Mouse (Mus musculus) c-Kit-negative CD71-positive TER-119-positive erythroid progenitor cells, embryonic 14.5 days (primary cell): ENCODE results near the gene Myo16.

Source experiments
- DNase-seq: peaks from one replicate; pipeline ENCODE4 v3.0.0-alpha.2; 2013; ENCODE audit warnings: low read depth, low spot score

Gene Myo16

DNA sequence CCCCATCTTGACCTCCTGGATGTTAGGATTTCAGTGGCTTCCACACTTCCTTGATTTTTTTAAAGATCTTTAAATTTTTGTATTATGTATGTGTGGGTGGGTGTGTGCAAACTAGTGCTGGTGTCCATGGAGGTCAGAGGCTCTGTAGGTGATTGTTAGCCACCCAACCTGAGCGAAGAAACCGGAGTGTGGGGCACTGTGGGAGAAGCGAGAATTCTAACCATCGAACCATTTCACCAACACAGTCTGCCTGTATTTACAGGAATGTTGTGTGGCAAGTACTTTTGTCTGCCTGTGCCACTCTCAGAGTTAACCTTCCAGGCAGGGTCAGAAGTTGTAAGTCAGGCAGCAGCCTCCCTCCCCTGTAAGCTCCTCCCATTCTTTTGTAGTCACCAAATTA lies 22.3 kb downstream of the Myo16 start:
- DNase-seq, result no peak

DNA sequence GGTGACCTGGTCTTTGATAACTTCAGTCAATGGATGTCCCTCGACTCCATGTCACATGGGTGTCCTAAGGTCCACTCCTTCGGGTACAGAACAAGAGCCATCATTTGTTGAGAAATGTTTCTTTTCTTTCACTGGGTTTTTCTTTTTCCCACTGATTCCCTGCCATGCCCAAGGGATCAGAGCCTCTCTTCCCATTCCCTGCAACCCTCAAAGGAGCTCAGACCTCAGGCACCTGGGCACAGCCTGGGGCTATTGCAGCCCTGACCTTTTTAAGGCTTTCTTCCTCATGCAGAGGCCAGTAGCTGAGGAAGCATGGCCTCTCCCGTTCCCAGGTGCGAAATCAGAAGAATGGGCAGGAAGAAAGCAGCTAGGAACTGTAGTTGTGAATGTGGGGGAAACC lies 23.4 kb downstream of the Myo16 start:
- DNase-seq, result no peak

DNA sequence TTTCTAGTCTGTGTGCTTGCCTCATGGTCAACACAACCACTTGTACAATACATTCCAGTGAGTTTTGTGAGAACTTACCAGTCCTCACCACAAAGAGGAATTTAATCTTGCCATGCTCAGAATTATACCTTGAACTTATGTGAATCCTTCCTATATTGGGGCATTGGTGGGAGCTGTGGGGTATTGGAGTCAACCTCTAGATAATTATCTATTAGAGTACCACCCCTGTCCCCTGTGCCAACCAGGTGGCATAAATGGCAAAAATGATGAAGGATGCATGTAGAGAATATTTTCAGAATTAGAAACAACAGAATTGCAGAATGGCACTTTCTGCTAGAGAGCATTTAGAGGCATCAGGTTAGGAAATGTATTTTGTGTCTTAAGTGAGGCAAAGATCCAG lies 25.3 kb downstream of the Myo16 start:
- DNase-seq, result no peak

DNA sequence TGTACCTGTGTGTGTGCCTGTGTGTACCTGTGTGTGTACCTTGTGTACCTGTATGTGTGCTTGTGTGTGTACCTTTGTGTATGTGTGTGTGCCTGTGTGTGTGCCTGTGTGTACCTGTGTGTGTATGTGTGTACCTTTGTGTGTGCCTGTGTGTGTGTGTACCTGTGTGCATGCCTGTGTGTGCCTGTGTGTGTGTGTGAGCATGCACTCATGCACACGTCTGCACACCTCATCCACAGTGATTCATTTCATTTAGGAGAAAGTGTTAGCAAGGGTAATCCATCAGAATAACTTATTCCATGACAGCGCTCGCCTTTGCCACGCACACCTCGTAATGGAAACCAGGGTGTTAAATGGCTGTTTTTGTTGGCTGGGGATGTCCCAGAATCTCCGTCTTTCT lies 36.9 kb downstream of the Myo16 start:
- no peak for DNase-seq

DNA sequence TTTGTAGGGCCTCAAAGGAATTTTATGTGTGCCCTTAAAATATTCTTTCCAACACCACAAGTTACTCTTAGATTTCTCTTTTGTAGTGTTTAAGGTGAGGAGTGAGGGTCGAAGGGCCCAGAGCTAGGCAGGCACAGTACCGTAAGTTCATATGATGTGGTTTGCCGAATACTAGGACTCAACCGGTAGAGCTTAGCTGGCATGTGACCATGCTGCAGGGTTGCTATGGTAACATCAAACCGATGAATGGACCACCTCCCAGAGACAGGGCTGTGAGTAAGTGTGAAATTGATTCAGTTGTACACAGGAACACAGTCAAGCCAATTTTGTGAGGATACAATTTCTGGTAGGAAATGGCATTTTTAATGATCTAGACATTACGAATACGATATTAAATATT lies 44.5 kb downstream of the Myo16 start:
- DNase-seq, result no peak

DNA sequence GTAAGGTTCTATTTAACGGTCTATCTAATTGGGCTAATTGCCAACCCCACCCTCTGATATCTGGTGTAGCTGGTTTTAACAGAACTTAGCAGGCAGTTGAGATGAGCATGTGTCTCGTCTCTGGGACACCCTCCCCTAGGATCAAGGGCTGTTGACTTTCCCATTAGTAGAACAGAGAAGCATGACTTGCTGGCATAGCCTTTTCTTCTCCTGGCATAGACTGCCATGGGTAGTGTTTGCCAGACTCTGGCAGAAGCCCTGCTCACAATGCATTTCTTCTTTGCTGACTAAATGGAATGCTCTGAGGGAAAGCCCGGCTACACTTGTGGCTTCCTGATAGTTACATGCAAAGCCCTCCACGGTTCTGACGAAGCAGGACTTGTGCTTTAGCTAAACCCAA lies 45.6 kb downstream of the Myo16 start:
- DNase-seq, result no peak

DNA sequence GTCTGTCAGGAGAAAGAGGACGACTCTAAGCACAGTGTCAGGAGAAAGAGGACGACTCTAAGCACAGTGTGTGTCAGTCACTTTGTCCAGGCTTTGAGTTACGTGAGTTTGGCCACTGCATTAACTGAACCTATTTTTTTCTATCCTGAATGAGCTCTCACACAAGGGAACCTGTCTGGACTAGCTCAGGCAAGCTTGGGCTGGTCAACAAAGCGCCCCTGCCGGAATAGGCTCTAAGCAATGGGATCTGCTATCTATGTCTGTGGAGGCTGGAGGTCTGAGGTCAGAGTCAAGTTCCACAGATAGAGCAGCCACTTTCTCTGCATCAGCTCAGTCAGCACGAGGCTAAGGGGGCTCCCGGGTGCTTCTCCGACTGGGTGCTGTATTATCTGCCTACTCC lies 46.3 kb downstream of the Myo16 start:
- no peak for DNase-seq

DNA sequence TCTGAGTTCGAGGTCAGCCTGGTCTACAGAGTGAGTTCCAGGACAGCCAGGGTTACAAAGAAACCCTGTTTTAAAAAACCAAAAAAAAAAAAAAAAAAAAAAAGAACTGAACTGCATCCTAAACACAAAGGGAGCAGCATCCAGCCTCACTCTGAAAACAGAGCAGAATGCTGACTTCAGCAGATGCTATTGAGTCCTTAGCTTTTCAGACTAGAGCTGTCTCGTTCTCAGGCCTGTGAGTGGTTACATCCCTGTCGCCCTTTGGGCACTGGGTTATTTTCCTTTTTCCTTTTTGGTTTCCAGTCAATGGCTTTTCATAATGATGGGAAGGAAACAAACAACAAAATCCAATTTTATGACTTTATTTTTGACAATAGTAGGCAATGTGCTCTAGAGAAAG lies 61.3 kb downstream of the Myo16 start:
- DNase-seq, result no peak

DNA sequence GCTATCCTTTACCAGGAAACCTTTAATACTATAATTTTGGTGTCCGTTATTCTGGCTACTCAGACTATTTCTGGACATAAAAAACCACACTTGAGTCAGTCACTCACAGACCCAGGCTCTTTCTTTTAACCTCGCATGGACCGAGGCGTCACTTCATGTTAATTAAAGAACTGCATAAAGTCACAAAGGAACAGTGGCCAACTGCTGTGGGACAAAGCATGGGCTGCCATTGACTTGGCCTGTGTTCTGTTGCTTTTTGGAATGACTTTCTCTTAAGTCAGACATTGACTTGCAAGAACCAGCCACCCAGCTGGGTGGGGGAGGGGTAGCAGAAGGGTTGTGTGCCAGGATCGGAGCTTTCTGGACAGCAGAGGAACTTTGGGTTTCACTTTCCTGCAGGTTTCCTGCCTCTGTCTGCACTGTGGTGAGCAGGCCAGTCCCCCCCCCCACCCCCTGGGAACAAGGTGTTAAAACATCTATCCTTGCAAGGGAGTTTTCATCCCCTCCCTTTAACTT lies 66.1 kb downstream of the Myo16 start:
- no peak for DNase-seq

DNA sequence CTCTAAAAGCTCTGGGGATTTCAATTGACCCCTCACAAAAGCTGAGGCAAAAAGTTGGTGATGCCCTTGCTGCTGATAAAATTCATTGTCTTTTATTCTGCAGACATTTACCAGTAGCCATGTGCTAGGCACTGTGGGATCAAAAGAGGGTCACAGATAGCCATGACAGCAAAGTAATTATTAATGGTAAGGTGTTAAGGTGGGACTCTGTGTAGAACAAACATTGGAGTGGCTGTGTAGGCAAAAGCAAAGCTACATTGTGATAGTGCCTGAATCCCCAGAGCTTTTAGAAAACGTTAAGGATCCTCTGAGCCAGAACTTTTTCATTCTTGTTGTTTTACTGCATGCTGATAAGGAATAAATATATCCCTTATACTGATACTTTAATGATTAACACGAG lies 69.1 kb downstream of the Myo16 start:
- no peak for DNase-seq

DNA sequence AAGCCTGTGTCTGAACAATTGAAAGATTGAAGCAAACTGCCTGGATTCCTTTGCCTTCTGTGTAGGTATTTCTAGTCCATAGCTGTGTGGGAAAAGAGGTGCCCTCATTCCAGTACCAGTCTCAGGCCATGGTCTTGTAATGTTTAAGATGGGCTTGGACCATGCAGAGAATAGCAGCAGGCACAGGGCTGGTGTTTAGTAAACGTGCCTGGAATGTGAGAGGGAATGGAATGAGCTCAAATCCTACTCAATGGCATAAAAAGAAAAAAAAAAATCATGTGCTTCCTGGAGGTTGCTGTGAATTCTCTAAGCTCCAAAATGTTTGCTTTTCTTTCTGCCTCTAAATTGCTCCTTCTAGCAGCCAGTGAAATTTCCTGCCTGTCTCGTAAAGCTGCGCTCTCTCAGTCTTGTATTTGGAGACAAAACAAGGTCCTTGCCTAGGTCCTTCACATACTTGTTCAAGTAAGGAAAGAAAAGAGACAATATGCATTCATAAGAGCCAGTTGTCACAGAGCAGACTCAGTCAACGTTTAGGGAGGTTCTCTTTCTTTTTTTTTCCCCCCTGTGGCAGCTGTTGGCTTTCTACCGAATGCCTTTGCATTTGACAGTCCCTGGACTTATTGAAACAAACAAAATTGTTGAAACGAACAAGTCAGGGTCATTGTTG lies 70.0 kb downstream of the Myo16 start:
- no peak for DNase-seq

DNA sequence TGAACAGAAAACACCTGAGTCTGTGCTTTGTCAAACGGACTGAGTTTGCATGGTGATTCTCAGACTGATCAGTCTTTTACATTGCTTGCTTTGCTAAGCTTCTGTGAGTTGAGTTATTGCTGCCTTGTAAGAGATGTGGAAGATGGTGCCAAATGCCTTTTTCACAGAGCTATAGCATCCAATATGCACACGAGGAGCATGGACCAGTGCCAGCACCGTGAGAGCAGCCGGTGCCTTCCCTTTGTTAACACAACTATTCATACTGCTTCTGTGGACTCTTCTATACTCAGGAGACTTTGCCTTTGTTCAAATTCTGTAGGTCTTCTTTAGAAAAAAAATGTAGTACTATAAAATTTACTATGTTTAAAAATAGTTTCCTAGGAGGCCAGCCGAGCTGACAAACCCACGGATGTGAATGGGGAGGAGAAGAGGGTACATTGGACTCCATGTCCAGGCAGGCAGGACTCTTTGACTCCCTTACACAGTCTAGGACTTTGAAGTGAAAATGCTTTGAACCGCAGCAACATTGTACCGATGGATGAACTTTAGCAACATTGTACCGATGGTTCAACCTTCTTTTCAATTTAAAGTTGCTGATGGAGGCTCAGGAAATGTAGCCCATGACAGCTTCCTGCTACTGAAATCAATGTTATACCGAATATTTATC lies 70.7 kb downstream of the Myo16 start:
- no peak for DNase-seq

DNA sequence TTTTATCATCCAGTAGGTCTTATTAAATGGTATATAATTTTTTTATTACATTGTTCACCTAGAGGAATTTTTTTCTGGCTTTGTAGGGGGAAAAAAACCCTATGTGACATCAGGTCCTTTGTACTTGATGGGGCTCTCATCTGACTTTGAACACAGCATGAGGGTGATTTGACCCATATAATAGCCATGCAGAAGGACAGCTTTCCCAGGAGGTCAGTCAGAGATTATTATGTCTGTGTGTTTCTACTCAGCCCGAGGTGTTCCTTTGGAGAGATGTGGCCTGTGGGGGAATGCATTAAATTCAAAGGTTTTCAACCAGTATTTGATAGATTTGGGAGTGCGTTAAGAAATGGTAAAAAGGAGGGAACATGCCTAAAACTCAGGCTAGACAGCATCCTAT lies 71.3 kb downstream of the Myo16 start:
- no peak for DNase-seq

DNA sequence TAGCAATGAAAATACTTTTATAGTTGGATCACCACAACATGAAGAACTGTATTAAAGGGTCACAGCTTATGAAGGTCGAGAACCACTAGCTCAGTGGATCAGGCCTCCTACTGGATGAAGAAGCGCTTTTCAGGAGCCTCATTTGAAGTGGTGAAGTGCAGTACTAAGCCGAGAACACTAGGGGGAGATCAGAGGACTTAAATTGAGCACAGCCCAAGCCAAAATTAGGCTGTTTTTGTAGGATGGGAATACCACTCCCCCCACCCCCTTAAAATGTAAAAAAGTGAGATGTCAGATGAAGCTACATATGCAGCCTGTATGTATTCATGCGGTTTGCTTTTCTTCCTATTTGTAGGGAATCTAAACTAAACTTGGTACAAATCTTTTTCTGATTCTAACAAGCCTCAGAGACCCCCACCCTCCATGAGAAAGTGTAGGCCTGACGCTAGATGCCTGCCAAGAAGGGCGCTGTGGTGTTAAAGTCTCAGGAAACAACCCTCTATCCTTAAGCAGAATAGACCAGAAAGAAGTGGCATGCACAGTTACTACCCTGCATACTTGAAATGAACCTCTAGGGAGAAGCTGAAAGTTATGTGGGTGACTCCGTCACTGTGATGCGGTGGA lies 77.1 kb downstream of the Myo16 start:
- no peak for DNase-seq

DNA sequence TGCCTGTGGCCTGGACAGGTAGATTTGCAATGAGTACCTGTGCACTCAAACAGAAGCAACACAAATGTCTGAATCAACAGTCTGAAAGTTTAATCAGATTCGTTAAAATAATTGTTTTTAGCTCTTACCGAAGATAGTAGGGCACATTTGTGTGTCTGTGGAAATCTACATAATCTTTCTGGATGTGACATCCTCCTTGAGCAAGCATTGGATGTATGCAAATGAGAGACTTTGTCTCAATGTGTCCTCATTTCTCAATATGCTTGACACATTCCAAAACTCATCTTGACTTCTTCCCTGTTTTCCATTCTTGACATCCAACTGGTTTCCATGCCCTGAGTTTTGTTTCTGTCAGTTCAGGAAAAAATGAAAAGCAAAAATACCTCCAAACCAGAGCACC lies 80.8 kb downstream of the Myo16 start:
- DNase-seq, result no peak

DNA sequence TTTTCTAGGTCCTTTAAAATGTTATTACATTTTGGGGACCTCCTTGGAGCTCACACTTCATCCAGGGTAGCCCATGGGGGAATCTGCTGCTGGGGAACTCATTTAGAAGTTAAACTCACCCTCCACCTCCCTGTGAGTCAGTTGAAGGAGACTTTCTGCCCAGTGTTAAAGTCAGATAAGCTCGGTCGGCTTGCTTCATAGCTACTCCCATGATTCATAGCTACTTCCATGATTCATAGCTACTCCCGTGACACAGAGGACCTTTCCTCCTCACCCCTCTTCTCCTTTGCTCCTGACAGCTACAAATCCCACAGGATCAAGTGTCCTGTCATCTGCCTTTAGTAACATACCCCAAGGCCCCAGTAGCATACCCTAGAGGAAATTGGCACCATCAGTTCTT lies 89.6 kb downstream of the Myo16 start:
- no peak for DNase-seq

DNA sequence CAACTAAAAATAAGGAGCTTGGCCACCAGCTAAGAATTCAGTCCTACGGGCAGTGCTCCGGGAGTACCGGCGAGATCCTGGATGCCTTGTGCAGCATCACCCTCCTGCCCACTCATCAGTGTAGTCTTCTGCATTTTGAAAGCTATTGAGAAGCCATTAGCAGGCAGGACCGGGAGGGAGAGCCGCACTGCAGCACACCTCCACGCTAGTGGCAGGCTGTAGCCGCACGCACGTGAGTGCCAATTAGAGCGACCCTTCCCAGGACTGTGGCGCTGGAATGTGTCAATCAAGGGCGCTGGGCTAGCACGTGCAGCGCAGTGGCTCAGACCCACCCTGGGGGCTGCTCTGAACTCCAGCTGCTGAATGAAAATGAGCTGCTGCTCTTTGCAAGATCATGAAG lies 95.4 kb downstream of the Myo16 start:
- no peak for DNase-seq

DNA sequence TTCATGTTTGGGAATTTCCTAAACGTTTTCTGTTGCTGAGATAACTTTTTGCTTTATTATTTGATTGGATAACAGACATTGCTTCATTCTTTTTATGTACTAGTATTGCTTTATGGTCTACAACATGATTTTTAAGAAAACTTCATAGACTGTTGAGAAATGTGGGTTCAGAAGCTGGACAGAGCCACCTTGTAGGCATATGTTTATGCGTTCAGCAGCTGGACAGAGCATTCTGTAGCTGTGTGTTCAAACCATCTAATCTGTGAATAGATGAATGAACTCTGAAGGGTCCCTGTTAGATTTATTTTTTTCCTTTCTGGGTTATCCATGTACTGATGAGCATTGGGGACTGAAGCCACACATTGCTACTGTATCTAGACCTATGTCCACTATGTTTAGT lies 102.0 kb downstream of the Myo16 start:
- no peak for DNase-seq

DNA sequence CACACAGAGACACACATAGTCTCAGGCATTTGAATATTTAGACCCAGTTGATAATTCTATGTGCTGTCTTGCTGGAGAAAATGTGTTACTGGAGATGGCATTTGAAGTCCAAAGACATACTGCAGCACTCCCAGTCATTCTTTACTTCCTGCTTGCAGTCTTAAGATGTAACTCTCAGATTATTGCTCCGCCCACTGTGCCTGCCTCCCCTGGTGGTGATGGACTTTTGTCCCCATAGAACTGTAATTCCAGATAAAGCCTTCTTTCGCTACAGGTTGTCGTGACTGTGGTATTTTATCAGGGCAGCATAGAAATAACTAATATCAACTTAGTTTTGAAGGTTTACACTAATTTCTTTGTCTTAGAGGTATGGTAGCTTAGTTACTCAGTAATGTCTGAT lies 102.9 kb downstream of the Myo16 start:
- DNase-seq, result no peak

DNA sequence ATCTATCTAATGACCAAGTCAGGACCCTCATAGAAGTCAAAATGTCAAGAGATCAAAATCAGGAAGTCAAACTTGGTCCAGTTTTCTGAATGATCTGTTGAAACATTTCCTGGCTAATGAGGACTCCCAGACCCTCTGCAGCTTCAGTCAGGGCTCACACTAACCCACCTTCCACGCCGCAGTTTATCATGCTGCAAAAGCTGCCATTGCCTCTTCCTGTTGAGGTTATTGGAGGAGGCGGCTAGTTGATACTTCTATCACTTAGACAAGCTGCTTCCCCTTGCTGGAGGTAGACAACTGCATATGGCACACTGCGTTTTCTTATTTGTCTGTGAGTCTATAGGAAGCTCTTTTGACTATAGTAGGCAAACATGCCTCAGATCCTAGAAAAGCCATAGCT lies 116.4 kb downstream of the Myo16 start:
- no peak for DNase-seq

DNA sequence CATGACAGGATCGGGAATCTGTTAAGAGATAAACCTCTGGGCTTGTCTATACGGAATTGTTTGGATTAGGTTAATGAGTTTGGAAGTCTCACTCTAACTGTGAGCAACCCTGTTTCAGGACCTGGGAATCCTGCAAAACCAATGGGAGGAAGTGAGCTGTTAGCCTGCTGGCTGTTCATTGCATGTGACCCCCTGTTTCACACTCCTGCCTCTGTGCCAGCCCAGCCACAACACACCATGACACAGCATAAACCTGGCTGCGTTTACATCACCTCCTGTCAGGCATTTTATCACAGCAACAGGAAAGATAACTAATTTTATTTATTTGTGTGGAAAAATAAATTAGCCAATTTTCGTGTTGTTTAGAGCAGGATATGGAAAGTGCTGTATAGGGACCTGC lies 138.9 kb downstream of the Myo16 start:
- no peak for DNase-seq

DNA sequence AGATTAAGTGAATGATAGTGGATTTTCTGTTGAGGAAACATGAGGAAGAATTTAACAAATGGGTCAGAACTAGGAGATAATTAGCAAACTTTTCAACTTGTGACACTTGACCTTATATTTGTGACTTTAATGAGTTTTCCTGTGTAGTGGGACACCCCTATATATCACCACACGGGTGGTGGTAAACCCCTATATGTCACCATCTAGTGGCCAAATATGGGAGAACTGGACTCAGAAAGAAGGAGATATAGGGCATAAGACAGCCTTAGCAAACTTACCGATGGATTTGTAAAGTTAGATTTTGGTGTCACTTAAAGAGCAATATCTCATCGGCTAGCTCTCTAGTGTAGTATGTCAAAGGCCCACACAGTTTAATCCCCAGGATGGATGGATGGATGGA lies 147.1 kb downstream of the Myo16 start:
- no peak for DNase-seq

DNA sequence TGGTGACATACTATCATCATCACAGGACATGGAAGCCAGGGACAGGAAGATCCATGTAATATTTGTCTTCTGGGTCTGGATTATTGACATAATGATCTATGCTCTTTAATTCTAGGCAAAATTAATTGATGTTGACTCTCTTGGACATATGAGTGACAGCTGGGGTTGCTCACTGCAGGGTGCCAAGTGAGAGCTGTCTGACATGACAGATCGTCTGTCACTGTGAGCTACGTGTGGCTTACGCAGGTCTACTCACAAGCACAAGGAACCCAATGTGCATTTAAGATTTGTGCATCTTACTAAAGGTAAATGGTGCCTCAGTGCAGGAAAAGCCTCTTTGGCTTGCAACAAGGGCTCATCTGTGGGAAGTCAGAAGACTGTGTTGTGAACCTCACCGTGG lies 149.3 kb downstream of the Myo16 start:
- DNase-seq, result no peak
